Mouse (Mus musculus) embryonic facial prominence, embryonic 11.5 days (tissue): ENCODE measurements around the gene Aspdh. TPM values are rescaled to one million over a fixed set of nuclear protein-coding genes. Genes with fewer than 3 reads are reported as not detected.

Experiments
- ATAC-seq: fragments of 200-750 bp; cut with Nextera tagmentation; replicated peaks from 2 replicates; pipeline ENCODE4 v1.8.0; 2017; ENCODE audit warnings: low read depth; ENCODE audit not compliant: insufficient number of reproducible peaks, low FRiP score, low TSS enrichment
- DNase-seq: peaks from one replicate; pipeline ENCODE4 v3.0.0-alpha.2; 2015; ENCODE audit warnings: low spot score
- H3K27ac ChIP-seq: fragments of 300-500 bp; sonication (generic); replicated peaks from 2 replicates; pipeline ENCODE4 v1.5.1; 2014; ENCODE audit warnings: mild to moderate bottlenecking, low read depth, low read length, control low read depth
- H3K27me3 ChIP-seq: fragments of 300-500 bp; sonication (generic); 2 replicates; pipeline ENCODE4 v1.6.1; 2014; ENCODE audit warnings: mild to moderate bottlenecking, low read length, moderate library complexity, mixed read lengths; ENCODE audit not compliant: control insufficient read depth, insufficient read depth
- H3K36me3 ChIP-seq: fragments of 300-500 bp; sonication (generic); replicated peaks from 2 replicates; pipeline ENCODE4 v1.6.1; 2014; ENCODE audit warnings: low read depth, mild to moderate bottlenecking, low read length, moderate library complexity, mixed read lengths; ENCODE audit not compliant: control insufficient read depth, insufficient read depth
- H3K4me1 ChIP-seq: fragments of 300-500 bp; sonication (generic); 2 replicates; pipeline ENCODE4 v1.6.1; 2014; ENCODE audit warnings: low read length, mixed read lengths; ENCODE audit not compliant: control insufficient read depth, insufficient read depth
- H3K4me2 ChIP-seq: fragments of 300-500 bp; sonication (generic); 2 replicates; pipeline ENCODE4 v1.6.1; 2014; ENCODE audit warnings: low read depth, mild to moderate bottlenecking, control low read depth, low read length, moderate library complexity
- H3K4me3 ChIP-seq: fragments of 300-500 bp; sonication (generic); 2 replicates; pipeline ENCODE4 v1.5.1; 2014; ENCODE audit warnings: low read depth, low read length, control low read depth
- H3K9ac ChIP-seq: fragments of 300-500 bp; sonication (generic); replicated peaks from 2 replicates; pipeline ENCODE4 v1.6.1; 2014; ENCODE audit warnings: mild to moderate bottlenecking, control low read depth, low read length
- H3K9me3 ChIP-seq: fragments of 300-500 bp; sonication (generic); replicated peaks from 2 replicates; pipeline ENCODE4 v1.6.1; 2016; ENCODE audit warnings: mild to moderate bottlenecking, low read length, inconsistent platforms, mixed read lengths; ENCODE audit not compliant: control insufficient read depth
- WGBS: fragments of 180-500 bp; shearing (Covaris S2); extraction: QIAGEN DNeasy Blood & Tissue Kit; methylation state at CpG from one replicate; pipeline ENCODE4 v1.1.7; 2014; 5-methylcytosine and 5-hydroxymethylcytosine counted together
- polyA plus RNA-seq: library from polyadenylated mRNA; unstranded; fragments of >200 nt; fragmentation: Nextera tagmentation; extraction: Ambion mirVana; gene quantifications from 2 replicates; pipeline ENCODE4 v1.2.1, GENCODE M21; 2014

The Aspdh gene
- not detected in 2 replicates for polyA plus RNA-seq

- H3K4me3 ChIP-seq = no peak within 1 kb of the TSS
- H3K4me1 ChIP-seq = peaks cover 6% of the 10 kb centered on the region
- DNase-seq = no peak
- H3K27ac ChIP-seq = no peak within 1 kb of the TSS
- no peak within 1 kb of the TSS for H3K9ac ChIP-seq
- 70% methylated on average over 1 of the region's 2 CpGs for WGBS
- ATAC-seq = no peak
- no peaks in the 10 kb centered on the region for H3K9me3 ChIP-seq
- no peak within 1 kb of the TSS for H3K4me2 ChIP-seq
- H3K36me3 ChIP-seq = no peaks in the 10 kb centered on the region
- H3K27me3 ChIP-seq = peaks cover 32% of the 10 kb centered on the region
Observed at GRCm38 (mm10) chr7:44465111-44465510, at the start of gene Aspdh. Gene Aspdh (plus strand): TSS chr7:44465391.

DNA sequence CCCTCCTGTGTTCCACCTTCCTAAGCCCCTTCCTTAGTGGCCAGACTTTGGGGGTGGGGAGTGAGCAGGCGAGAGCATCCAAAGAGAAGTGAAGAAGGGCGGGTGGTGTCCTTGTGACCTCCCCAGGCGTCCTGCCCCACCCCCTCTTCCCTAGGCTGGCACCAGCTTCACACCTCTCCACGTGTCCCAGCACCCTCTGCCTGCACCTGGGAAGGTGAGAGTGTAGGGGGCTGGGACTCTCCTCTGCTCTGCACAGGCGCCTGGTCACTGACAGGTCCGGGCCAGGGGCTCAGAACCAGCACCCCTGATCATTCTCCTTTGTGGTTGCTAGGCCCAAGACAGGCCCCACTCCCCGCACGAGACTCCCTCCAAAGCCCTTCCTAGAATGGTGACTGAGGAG is 37.5 kb upstream of the Aspdh start:
- Histone ChIP-seq H3K36me3 (no peaks in the 10 kb centered on the region), H3K27ac (no peak overlapping the region), H3K27me3 (peaks cover 22% of the 10 kb centered on the region), H3K9me3 (no peaks in the 10 kb centered on the region), H3K9ac (no peak overlapping the region), H3K4me3 (peak overlapping the region; percentile 63; the same call in 1 of the 2 replicates), H3K4me2 (no peak overlapping the region; the same call in 1 of the 2 replicates), H3K4me1 (peaks cover 8% of the 10 kb centered on the region)
- DNase-seq (no peak), ATAC-seq (no peak)
- 8% methylated on average over 8 of the region's 8 CpGs for WGBS

- H3K27me3 ChIP-seq = peaks cover 22% of the 10 kb centered on the region
- no peak overlapping the region for H3K27ac ChIP-seq
- 1% methylated on average over 16 of the region's 38 CpGs for WGBS
- H3K9me3 ChIP-seq = no peaks in the 10 kb centered on the region
- ATAC-seq = peak; percentile 14; the same call in 1 of the 2 replicates
- H3K4me2 ChIP-seq = peak overlapping the region; percentile 92
- peak overlapping the region; percentile 70 for H3K9ac ChIP-seq
- peak; percentile 66 for DNase-seq
- peak overlapping the region; percentile 63 for H3K4me3 ChIP-seq
- peaks cover 8% of the 10 kb centered on the region for H3K4me1 ChIP-seq
- no peaks in the 10 kb centered on the region for H3K36me3 ChIP-seq
Observed at GRCm38 (mm10) chr7:44428171-44428950, 36.8 kb upstream of the Aspdh start.

DNA sequence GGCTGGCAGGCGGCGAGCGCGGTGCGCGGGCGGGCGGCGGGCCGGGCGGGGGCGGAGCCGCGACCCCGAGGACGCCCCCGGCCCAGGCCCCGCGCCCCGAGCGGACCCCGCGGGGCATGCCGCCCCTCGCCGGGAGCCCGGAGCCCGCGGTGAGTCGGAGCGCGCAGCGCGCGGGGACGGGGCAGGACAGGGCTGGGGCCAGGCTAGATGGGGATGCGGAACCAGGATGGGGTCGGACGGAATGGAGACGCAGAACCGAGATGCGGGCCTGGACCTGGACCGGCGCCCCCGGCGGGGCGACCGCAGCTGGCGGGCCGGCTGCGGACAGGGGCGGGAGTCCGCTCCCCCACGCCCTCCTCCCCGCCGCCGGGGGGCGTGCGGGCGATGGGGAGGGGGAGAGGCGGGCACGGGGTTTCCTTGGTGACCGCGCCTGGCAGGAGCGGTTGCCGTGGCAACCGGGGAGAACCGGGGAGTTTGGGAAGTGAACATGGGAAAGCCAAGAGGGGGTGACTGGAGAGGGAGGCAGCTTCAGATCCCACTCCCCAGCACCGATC is 36.1 kb upstream of the Aspdh start, which contains the start of gene Lrrc4b:
Gene Lrrc4b, plus strand, starts transcription at position 51 of the 554 bp plus-strand sequence.
- Histone ChIP-seq H3K27ac (peak within 1 kb of the TSS; percentile 72), H3K4me3 (peak within 1 kb of the TSS; percentile 63), H3K27me3 (peaks cover 20% of the 10 kb centered on the region), H3K9ac (peak within 1 kb of the TSS; percentile 70), H3K36me3 (no peaks in the 10 kb centered on the region), H3K4me1 (peaks cover 8% of the 10 kb centered on the region), H3K9me3 (no peaks in the 10 kb centered on the region), H3K4me2 (peak within 1 kb of the TSS; percentile 92)
- DNase-seq (peak; percentile 77), ATAC-seq (0 out of 2 replicates have a peak, but pooled peaks have one; percentile 20)
- WGBS = 1% methylated on average over 19 of the region's 69 CpGs

DNA sequence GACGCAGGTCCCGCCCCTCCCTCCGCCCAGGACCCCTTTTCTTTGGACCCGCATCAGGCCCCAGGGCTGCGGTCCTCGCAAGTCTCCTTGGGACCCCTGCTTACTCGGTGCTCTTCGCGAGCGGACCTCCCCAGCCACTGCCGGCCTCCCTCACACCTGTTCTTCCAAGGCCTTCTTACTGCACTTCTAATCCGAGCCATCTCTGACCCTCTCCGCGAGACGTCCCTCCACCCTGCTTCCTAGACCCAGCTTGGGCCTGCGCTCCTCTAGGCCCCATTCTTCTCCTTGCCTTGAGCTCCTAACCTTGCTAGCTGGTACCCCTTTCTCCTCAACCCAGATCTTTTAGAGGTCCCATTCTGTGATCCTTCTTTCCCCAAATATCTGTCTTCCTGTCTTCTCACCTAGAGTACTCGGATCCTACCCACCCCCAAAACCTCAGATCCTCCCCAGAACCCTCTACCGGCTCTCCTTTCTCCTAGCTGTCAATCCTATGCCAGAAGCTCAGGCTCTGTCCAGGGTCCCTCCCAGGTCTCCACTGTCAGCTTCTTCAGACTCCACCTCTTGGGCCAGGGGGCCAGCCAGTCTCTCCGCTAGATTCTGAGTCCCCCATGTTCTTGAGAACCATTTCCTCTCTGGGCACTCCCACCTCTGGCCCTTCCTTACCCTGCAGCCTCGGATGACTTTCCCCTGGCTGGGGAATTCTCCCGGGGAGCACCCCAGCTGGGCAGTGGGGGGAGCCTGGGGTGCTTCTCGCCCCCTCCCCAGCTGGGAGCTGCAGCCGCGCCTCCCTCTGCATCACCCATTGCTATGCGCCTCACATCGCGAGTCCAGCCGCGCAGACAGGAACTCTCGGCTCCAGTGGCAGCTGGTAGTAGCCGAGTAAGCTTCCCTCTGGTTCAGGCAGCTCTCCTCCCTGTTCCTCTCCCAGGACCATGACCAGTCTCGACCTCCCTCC is 35.4 kb upstream of the Aspdh start:
- peak overlapping the region; percentile 63 for H3K4me3 ChIP-seq
- H3K36me3 ChIP-seq = no peaks in the 10 kb centered on the region
- peak overlapping the region; percentile 72 for H3K27ac ChIP-seq
- peaks cover 20% of the 10 kb centered on the region for H3K27me3 ChIP-seq
- WGBS = 2% methylated on average over 32 of the region's 32 CpGs
- H3K9me3 ChIP-seq = no peaks in the 10 kb centered on the region
- peaks cover 8% of the 10 kb centered on the region for H3K4me1 ChIP-seq
- peak overlapping the region; percentile 70 for H3K9ac ChIP-seq
- DNase-seq = no peak
- ATAC-seq = peak; percentile 4; the same call in 1 of the 2 replicates
- H3K4me2 ChIP-seq = peak overlapping the region; percentile 92

- peaks cover 8% of the 10 kb centered on the region for H3K4me1 ChIP-seq
- no peak for ATAC-seq
Observed at GRCm38 (mm10) chr7:44432550-44432949, 32.6 kb upstream of the Aspdh start.

GRCm38 (mm10) chr7:44433371-44433770 is 31.8 kb upstream of the Aspdh start:
- no peak overlapping the region for H3K4me2 ChIP-seq
- no peaks in the 10 kb centered on the region for H3K36me3 ChIP-seq
- DNase-seq = peak; percentile 69
- H3K27me3 ChIP-seq = peaks cover 18% of the 10 kb centered on the region
- H3K27ac ChIP-seq = no peak overlapping the region
- ATAC-seq = peak; percentile 51
- H3K9ac ChIP-seq = no peak overlapping the region
- no peak overlapping the region for H3K4me3 ChIP-seq
- H3K4me1 ChIP-seq = peaks cover 8% of the 10 kb centered on the region
- no peaks in the 10 kb centered on the region for H3K9me3 ChIP-seq
- WGBS = 1% methylated on average over 7 of the region's 7 CpGs

More at GRCm38 (mm10) chr7:44432550-44432949, 32.6 kb upstream of the Aspdh start:
- Histone ChIP-seq H3K4me3 (no peak overlapping the region), H3K27ac (no peak overlapping the region), H3K27me3 (peaks cover 20% of the 10 kb centered on the region), H3K4me2 (no peak overlapping the region), H3K9me3 (no peaks in the 10 kb centered on the region), H3K9ac (no peak overlapping the region), H3K36me3 (no peaks in the 10 kb centered on the region)
- DNase-seq = no peak
- 69% methylated on average over 6 of the region's 6 CpGs for WGBS
